In the genomic region with DNA sequence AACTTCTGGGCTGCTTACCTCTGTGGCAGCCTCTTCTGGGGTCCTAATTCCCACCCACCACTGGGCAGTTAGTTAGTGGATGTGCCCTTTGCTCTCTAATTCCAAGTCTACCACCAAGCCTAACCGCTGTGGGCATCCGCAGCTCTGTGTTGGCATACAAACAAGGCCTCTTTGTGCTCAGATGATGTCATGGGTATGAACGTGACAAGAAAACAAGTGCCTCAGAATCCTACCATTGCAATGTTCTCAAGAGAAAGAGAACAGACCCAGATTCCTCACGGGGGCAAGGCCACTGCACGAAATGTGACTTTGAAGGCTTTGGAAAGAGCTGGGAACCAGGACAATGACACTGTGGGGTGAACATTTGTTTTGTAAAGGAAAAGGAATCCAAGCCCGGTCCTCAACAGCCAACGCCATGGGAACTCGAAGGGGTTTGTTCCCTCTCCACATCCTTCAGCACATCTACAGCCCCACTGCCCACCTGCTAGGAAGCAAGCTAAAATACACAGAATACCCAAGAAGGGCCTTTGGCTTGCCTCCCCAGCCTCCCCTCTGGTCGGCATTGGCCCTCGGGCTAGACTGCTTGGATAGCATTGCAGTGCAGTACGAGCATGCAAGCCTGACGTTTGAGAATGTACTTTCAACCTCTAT, we compare ENCODE assay signal across 10 mouse cellular contexts.
DNase-seq lines count a peak whose midpoint lies in the region; ATAC-seq lines count a peak whose summit lies in the region.
"Had no signal": no experiment of that assay in that cellular context is flagged by ENCODE, and none has a peak within 500 bp of the region (broad histone marks: within the 10 kb centered on the region; RNA-seq: fewer than 3 reads in every experiment).

No protein-coding gene starts in this region.

- H3K9me3 ChIP-seq in hindbrain, embryonic 14.5 days (ENCODE audit: control insufficient read depth, low read length): no peaks in the 10 kb centered on the region
- no peaks in the 10 kb centered on the region for H3K9me3 ChIP-seq in midbrain, embryonic 11.5 days (ENCODE audit: control insufficient read depth, low read length)

- no peak for ATAC-seq in cerebellum, adult (ENCODE audit: insufficient number of reproducible peaks, low FRiP score, low TSS enrichment)
- peak; percentile 83 for ATAC-seq in hindbrain, embryonic 14.5 days (ENCODE audit: low FRiP score)
- ATAC-seq in midbrain, embryonic 11.5 days (ENCODE audit: low FRiP score): no peak; the same call in 1 of the 2 replicates

- no peaks in the 10 kb centered on the region for H3K27me3 ChIP-seq in hindbrain, embryonic 14.5 days (ENCODE audit: control insufficient read depth, insufficient read depth, low read length)
- no peaks in the 10 kb centered on the region for H3K27me3 ChIP-seq in midbrain, embryonic 11.5 days (ENCODE audit: control insufficient read depth, insufficient read depth, low read length)

- no peaks in the 10 kb centered on the region for H3K36me3 ChIP-seq in hindbrain, embryonic 14.5 days (replicated peaks; ENCODE audit: control insufficient read depth, insufficient read depth)
- no peaks in the 10 kb centered on the region for H3K36me3 ChIP-seq in midbrain, embryonic 11.5 days (ENCODE audit: control insufficient read depth, insufficient read depth, low read length)

- H3K4me2 ChIP-seq in hindbrain, embryonic 14.5 days (replicated peaks): no peak overlapping the region
- H3K4me2 ChIP-seq in midbrain, embryonic 11.5 days: no peak overlapping the region

- H3K9ac ChIP-seq in hindbrain, embryonic 14.5 days: no peak overlapping the region
- no peak overlapping the region for H3K9ac ChIP-seq in midbrain, embryonic 11.5 days (ENCODE audit: low read length)

- H3K4me3 ChIP-seq in hindbrain, embryonic 14.5 days (replicated peaks; ENCODE audit: low read length): no peak overlapping the region
- H3K4me3 ChIP-seq in midbrain, embryonic 11.5 days (ENCODE audit: low read depth, low read length): no peak overlapping the region

- H3K27ac ChIP-seq in hindbrain, embryonic 14.5 days: peak overlapping the region; percentile 86
- H3K27ac ChIP-seq in midbrain, embryonic 11.5 days (ENCODE audit: low read depth, low read length): peak overlapping the region; percentile 56

- peaks cover 9% of the 10 kb centered on the region; the same call in 1 of the 2 replicates for H3K4me1 ChIP-seq in hindbrain, embryonic 14.5 days (replicated peaks; ENCODE audit: control insufficient read depth, insufficient read depth, low read length)
- peaks cover 20% of the 10 kb centered on the region for H3K4me1 ChIP-seq in midbrain, embryonic 11.5 days (ENCODE audit: control insufficient read depth, insufficient read depth, low read length)

- 41% methylated on average over 12 of the region's 12 CpGs for WGBS in hindbrain, embryonic 14.5 days
- 63% methylated on average over 12 of the region's 12 CpGs for WGBS in midbrain, embryonic 11.5 days

- peak; percentile 14 for DNase-seq in cerebellum, adult 11 months
- peak; percentile 27 to 33 for DNase-seq in cerebellum, postnatal 10 days
- DNase-seq in hindbrain, embryonic 14.5 days (ENCODE audit: low spot score): peak; percentile 64
- no peak for DNase-seq in midbrain, embryonic 11.5 days (ENCODE audit: low spot score, missing footprints)
- no peak for DNase-seq in urinary bladder, postnatal 10 days (ENCODE audit: low spot score)
- no peak for DNase-seq in heart, adult 18-20 months
- DNase-seq in thymus, postnatal 25 days: no peak
- DNase-seq: kidney, postnatal 10 days; liver had no signal

Comparison
In these comparisons a context has a peak if more than half of its experiments do, and no peak if none do; other contexts are left out.
1. DNase-seq: peak in cerebellum, adult 11 months (single experiment), cerebellum, postnatal 10 days (2 of 2) and hindbrain, embryonic 14.5 days (single experiment); none in midbrain, embryonic 11.5 days (single experiment), urinary bladder, postnatal 10 days (single experiment), heart, adult 18-20 months (0 of 2) and thymus, postnatal 25 days (single experiment).